Mouse (Mus musculus) CH12.LX (cell line): Measurements from ENCODE around the gene Ccdc120. TPM values are rescaled to one million over a fixed set of nuclear protein-coding genes. Genes with fewer than 3 reads are reported as not detected.

Experiments
- DNase-seq: peaks from one replicate; pipeline ENCODE4 v3.0.0-alpha.2; 2013; ENCODE audit errors: extremely low read depth
- H3K27ac ChIP-seq: 2 replicates; pipeline ENCODE4 v1.5.1; 2012; ENCODE audit warnings: low read depth, mild to moderate bottlenecking, control low read depth, moderate library complexity; ENCODE audit not compliant: insufficient read depth
- H3K27me3 ChIP-seq: replicated peaks from 2 replicates; pipeline ENCODE3; 2012; ENCODE audit warnings: inconsistent platforms
- H3K36me3 ChIP-seq, 2 experiments: replicated peaks in 1 of 2; 2 replicates each; pipeline versions ENCODE3 to v1.6.1; 2012; ENCODE audit warnings: inconsistent platforms in 1 of 2, low read length in 1 of 2, mild to moderate bottlenecking in 1 of 2, mixed read lengths in 1 of 2, moderate library complexity in 1 of 2; ENCODE audit not compliant: control insufficient read depth in 1 of 2, insufficient read depth in 1 of 2
- H3K4me1 ChIP-seq, 2 experiments: 2 replicates each; pipeline ENCODE4 v1.6.1; 2012; ENCODE audit warnings: inconsistent platforms in 1 of 2, moderate library complexity in 1 of 2; ENCODE audit not compliant: insufficient read depth in 2 of 2, control insufficient read depth in 1 of 2
- H3K4me2 ChIP-seq: 2 replicates; pipeline ENCODE4 v1.6.1; 2012; ENCODE audit warnings: low read depth, mild to moderate bottlenecking, control low read depth; ENCODE audit not compliant: poor library complexity, insufficient read depth, severe bottlenecking
- H3K4me3 ChIP-seq, 3 experiments: fragments of 150-350 bp in 1 of 3; sonication (generic) in 1 of 3; replicated peaks in 1 of 3; 2 replicates each; pipeline versions ENCODE3 to v1.5.1; 2011 to 2012; ENCODE audit warnings: low read depth in 2 of 3, low read length in 2 of 3, mild to moderate bottlenecking in 2 of 3, moderate library complexity in 2 of 3, control low read depth in 1 of 3, improper control_type of control experiment in 1 of 3, inconsistent platforms in 1 of 3, mixed read lengths in 1 of 3; ENCODE audit not compliant: poor library complexity in 1 of 3
- H3K79me2 ChIP-seq: replicated peaks from 2 replicates; pipeline ENCODE4 v1.6.1; 2012; ENCODE audit warnings: mild to moderate bottlenecking, moderate library complexity; ENCODE audit not compliant: control insufficient read depth, poor library complexity, insufficient read depth, severe bottlenecking; ENCODE audit errors: extremely low read depth
- H3K9ac ChIP-seq: 2 replicates; pipeline ENCODE4 v1.6.1; 2012; ENCODE audit warnings: low read depth, mild to moderate bottlenecking, control low read depth, moderate library complexity; ENCODE audit not compliant: insufficient read depth
- H3K9me3 ChIP-seq: replicated peaks from 2 replicates; pipeline ENCODE3; 2012; ENCODE audit warnings: low read length, inconsistent platforms, mixed read lengths
- BHLHE40 ChIP-seq: IDR thresholded peaks from 2 replicates; pipeline ENCODE4 v1.6.1; 2011; ENCODE audit warnings: mild to moderate bottlenecking, low read depth, low read length, improper control_type of control experiment
- CHD2 ChIP-seq: IDR thresholded peaks from 2 replicates; pipeline ENCODE4 v1.6.1; 2011; ENCODE audit warnings: low read length, improper control_type of control experiment
- CTCF ChIP-seq, 2 experiments: IDR thresholded peaks in 1 of 2; conservative IDR thresholded peaks in 1 of 2; 2 replicates each; pipeline ENCODE4 v1.5.1; 2011 to 2012; ENCODE audit warnings: low read depth in 2 of 2, low read length in 2 of 2, improper control_type of control experiment in 1 of 2, inconsistent platforms in 1 of 2, mild to moderate bottlenecking in 1 of 2, moderate library complexity in 1 of 2
- E2F4 ChIP-seq: IDR thresholded peaks from 2 replicates; pipeline ENCODE4 v1.6.1; 2011; ENCODE audit warnings: low read depth, low read length, improper control_type of control experiment; ENCODE audit not compliant: insufficient replicate concordance
- ELF1 ChIP-seq: IDR thresholded peaks from 2 replicates; pipeline ENCODE4 v1.6.1; 2014; ENCODE audit warnings: low read depth, mild to moderate bottlenecking, inconsistent platforms, low read length, improper control_type of control experiment
- EP300 ChIP-seq: IDR thresholded peaks from 2 replicates; pipeline ENCODE4 v1.6.1; 2011; ENCODE audit warnings: low read length, improper control_type of control experiment
- ETS1 ChIP-seq: conservative IDR thresholded peaks from 2 replicates; pipeline ENCODE4 v1.6.1; 2012; ENCODE audit warnings: low read depth, mild to moderate bottlenecking, inconsistent platforms, low read length, improper control_type of control experiment, moderate library complexity
- GABPA ChIP-seq: IDR thresholded peaks from 2 replicates; pipeline ENCODE4 v1.6.1; 2012; ENCODE audit warnings: low read depth, low read length, improper control_type of control experiment, inconsistent platforms; ENCODE audit not compliant: insufficient replicate concordance
- JUN ChIP-seq: IDR thresholded peaks from 2 replicates; pipeline ENCODE4 v1.6.1; 2011; ENCODE audit warnings: low read depth, mild to moderate bottlenecking, low read length, improper control_type of control experiment, moderate library complexity; ENCODE audit not compliant: insufficient read depth
- JUND ChIP-seq: conservative IDR thresholded peaks from 2 replicates; pipeline ENCODE4 v1.6.1; 2011; ENCODE audit warnings: low read depth, low read length, improper control_type of control experiment
- KAT2A ChIP-seq: IDR thresholded peaks from 2 replicates; pipeline ENCODE4 v1.6.1; 2012; ENCODE audit warnings: low read length, improper control_type of control experiment, inconsistent platforms; ENCODE audit not compliant: insufficient replicate concordance
- MXI1 ChIP-seq: IDR thresholded peaks from 2 replicates; pipeline ENCODE4 v1.6.1; 2011; ENCODE audit warnings: mild to moderate bottlenecking, low read depth, low read length, improper control_type of control experiment
- MYC ChIP-seq: IDR thresholded peaks from 2 replicates; pipeline ENCODE4 v1.6.1; 2011; ENCODE audit warnings: low read depth, mild to moderate bottlenecking, improper control_type of control experiment, low read length
- NRF1 ChIP-seq: IDR thresholded peaks from 2 replicates; pipeline ENCODE4 v1.6.1; 2014; ENCODE audit warnings: low read depth, mild to moderate bottlenecking, inconsistent platforms, low read length, improper control_type of control experiment, moderate library complexity
- PAX5 ChIP-seq: IDR thresholded peaks from 2 replicates; pipeline ENCODE4 v1.6.1; 2012; ENCODE audit warnings: low read length, inconsistent platforms, mixed read lengths
- POLR2AphosphoS2 ChIP-seq: IDR thresholded peaks from 2 replicates; pipeline ENCODE4 v1.6.1; 2011; ENCODE audit warnings: low read depth, low read length, improper control_type of control experiment
- RAD21 ChIP-seq: IDR thresholded peaks from 2 replicates; pipeline ENCODE4 v1.6.1; 2011; ENCODE audit warnings: low read depth, mild to moderate bottlenecking, low read length, improper control_type of control experiment, moderate library complexity
- SIN3A ChIP-seq: IDR thresholded peaks from 2 replicates; pipeline ENCODE4 v1.6.1; 2012; ENCODE audit warnings: low read length, improper control_type of control experiment, inconsistent platforms
- SMC3 ChIP-seq: IDR thresholded peaks from 2 replicates; pipeline ENCODE4 v1.6.1; 2011; ENCODE audit warnings: low read depth, low read length, improper control_type of control experiment
- TBP ChIP-seq: conservative IDR thresholded peaks from 2 replicates; pipeline ENCODE4 v1.6.1; 2011; ENCODE audit warnings: low read depth, low read length, improper control_type of control experiment
- TCF12 ChIP-seq: IDR thresholded peaks from 2 replicates; pipeline ENCODE4 v1.6.1; 2014; ENCODE audit warnings: low read depth, mild to moderate bottlenecking, inconsistent platforms, low read length, improper control_type of control experiment
- UBTF ChIP-seq: IDR thresholded peaks from 2 replicates; pipeline ENCODE4 v1.6.1; 2012; ENCODE audit warnings: low read depth, mild to moderate bottlenecking, inconsistent platforms, low read length, improper control_type of control experiment, moderate library complexity
- USF2 ChIP-seq: conservative IDR thresholded peaks from 2 replicates; pipeline ENCODE4 v1.6.1; 2011; ENCODE audit warnings: low read depth, low read length, improper control_type of control experiment
- ZC3H11A ChIP-seq: IDR thresholded peaks from 2 replicates; pipeline ENCODE4 v1.6.1; 2012; ENCODE audit warnings: low read depth, mild to moderate bottlenecking, inconsistent platforms, low read length, improper control_type of control experiment
- ZKSCAN1 ChIP-seq: IDR thresholded peaks from 2 replicates; pipeline ENCODE4 v1.6.1; 2012; ENCODE audit warnings: low read depth, inconsistent platforms, low read length, improper control_type of control experiment, borderline replicate concordance
- ZMIZ1 ChIP-seq: IDR thresholded peaks from 2 replicates; pipeline ENCODE4 v1.6.1; 2012; ENCODE audit warnings: low read depth, mild to moderate bottlenecking, inconsistent platforms, low read length, improper control_type of control experiment
- dilution Hi-C: fragments of 300-500 bp; cut with MboI; formaldehyde crosslinking; loops from 2 replicates; pipeline ENCODE4 v1.14.3; 2020; ENCODE audit warnings: low sequenced_read_pairs; ENCODE audit not compliant: extremely low pct_unique_long_range_greater_than_20kb, extremely low pct_ligation_motif_present
- in situ Hi-C: fragments of 300-500 bp; cut with MboI; formaldehyde crosslinking; loops from 3 replicates; pipeline ENCODE4 v1.14.3; 2019; ENCODE audit warnings: low sequenced_read_pairs, low pct_ligation_motif_present, low pct_unique_long_range_greater_than_20kb, mixed read lengths
- polyA plus RNA-seq: library from polyadenylated mRNA; unstranded; fragments of >175 nt; gene quantifications from 2 replicates; pipeline ENCODE4 v1.2.1, GENCODE M21; 2012; ENCODE audit warnings: low read depth; ENCODE audit not compliant: insufficient read length
- total RNA-seq, 2 experiments: library from RNA; depleted of rRNA; stranded (reverse); fragments of 300-350 nt in 1 of 2; fragments of >200 nt in 1 of 2; gene quantifications; 2 replicates each; pipeline ENCODE4 v1.2.3; 2012 to 2014

Gene Ccdc120
- total and polyA plus RNA-seq, 3 experiments = 4.4 to 9.0 (median 6.9) TPM

GRCm38 (mm10) chrX:7727176-7727575 is 23.5 kb downstream of the Ccdc120 start:
- no peak overlapping the region for H3K27ac ChIP-seq
- TF ChIP-seq CHD2 (no peak), E2F4 (no peak), SIN3A (no peak), MXI1 (no peak), JUND (no peak), KAT2A (no peak), BHLHE40 (no peak), NRF1 (no peak), POLR2AphosphoS2 (no peak), JUN (no peak), USF2 (no peak), SMC3 (no peak), ZMIZ1 (no peak), ZC3H11A (no peak), CTCF (conservative IDR thresholded peaks at IDR 0.05 in 1 of 2, IDR thresholded peaks at IDR 0.05 in 1 of 2; ENCODE audit: low read depth in 2 of 2, low read length in 2 of 2) (no peak), GABPA (no peak)
- no peak for DNase-seq
- no peak overlapping the region for H3K4me2 ChIP-seq
- no peaks in the 10 kb centered on the region for H3K9me3 ChIP-seq
- peaks cover 16% of the 10 kb centered on the region for H3K79me2 ChIP-seq
- in situ Hi-C loops = no loop called here
- dilution Hi-C loops = no loop called here
- H3K4me3 ChIP-seq = no peak overlapping the region
- H3K4me1 ChIP-seq = peaks cover 11 to 20% of the 10 kb centered on the region in 2 experiments; a peak in 3 of 4 replicates
- H3K36me3 ChIP-seq = peaks cover 28 to 50% of the 10 kb centered on the region in 2 experiments
- H3K27me3 ChIP-seq = no peaks in the 10 kb centered on the region
- no peak overlapping the region for H3K9ac ChIP-seq

DNA sequence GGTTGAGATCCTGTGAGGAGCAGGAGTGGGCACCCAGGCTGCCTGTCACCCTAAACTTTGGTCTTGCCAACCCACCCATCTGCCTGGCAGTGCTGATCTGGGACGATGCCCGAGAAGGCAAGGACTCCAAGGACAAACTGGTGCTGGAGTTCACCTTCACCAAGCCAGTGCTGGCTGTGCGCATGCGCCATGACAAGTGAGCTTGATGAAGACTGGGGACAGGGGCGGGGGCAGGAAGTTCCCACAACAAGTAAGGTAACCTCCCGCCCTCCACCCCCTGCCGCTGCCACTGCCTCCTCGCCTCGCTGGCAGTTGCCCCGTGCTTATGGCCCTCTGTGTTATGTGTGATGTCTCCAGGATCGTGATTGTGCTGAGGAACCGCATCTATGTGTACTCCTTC is 24.9 kb downstream of the Ccdc120 start:
- dilution Hi-C loops = no loop called here
- Histone ChIP-seq H3K9ac (no peak overlapping the region), H3K79me2 (peaks cover 16% of the 10 kb centered on the region), H3K4me1 (peaks cover 11 to 21% of the 10 kb centered on the region in 2 experiments; a peak in 3 of 4 replicates), H3K27me3 (no peaks in the 10 kb centered on the region), H3K9me3 (no peaks in the 10 kb centered on the region), H3K4me2 (no peak overlapping the region), H3K4me3 (no peak overlapping the region), H3K27ac (no peak overlapping the region), H3K36me3 (peaks cover 28 to 44% of the 10 kb centered on the region in 2 experiments)
- DNase-seq = no peak
- in situ Hi-C loops = no loop called here
- TF ChIP-seq ZMIZ1 (no peak), ETS1 (no peak), CHD2 (no peak), E2F4 (no peak), TBP (no peak), ZKSCAN1 (no peak), NRF1 (no peak), MXI1 (no peak), RAD21 (no peak), SIN3A (no peak), TCF12 (no peak), UBTF (no peak), PAX5 (no peak), USF2 (no peak), EP300 (no peak), KAT2A (no peak), ELF1 (no peak), MYC (no peak), JUN (no peak)
